Mouse (Mus musculus) stomach, postnatal 0 days (tissue): ENCODE results near the gene Dst. TPM values are rescaled to one million over a fixed set of nuclear protein-coding genes. Genes with fewer than 3 reads are reported as not detected.
A peak's percentile ranks its signal among the peaks of the same experiment; 100 is the strongest.

ENCODE experiments used
- ATAC-seq: fragments of 200-750 bp; cut with Nextera tagmentation; 2 replicates; pipeline ENCODE4 v1.8.0; 2017; ENCODE audit not compliant: low FRiP score, low TSS enrichment
- DNase-seq: peaks from one replicate; pipeline ENCODE4 v3.0.0-alpha.2; 2016; ENCODE audit warnings: low spot score
- H3K27ac ChIP-seq: fragments of 300-500 bp; sonication (generic); replicated peaks from 2 replicates; pipeline ENCODE4 v1.5.1; 2014; ENCODE audit warnings: mild to moderate bottlenecking, control low read depth
- H3K27me3 ChIP-seq: fragments of 300-500 bp; sonication (generic); 2 replicates; pipeline ENCODE4 v1.6.1; 2014; ENCODE audit warnings: low read length; ENCODE audit not compliant: control insufficient read depth, insufficient read depth
- H3K36me3 ChIP-seq: fragments of 300-500 bp; sonication (generic); 2 replicates; pipeline ENCODE4 v1.6.1; 2014; ENCODE audit warnings: low read length, mixed read lengths; ENCODE audit not compliant: control insufficient read depth, insufficient read depth
- H3K4me1 ChIP-seq: fragments of 300-500 bp; sonication (generic); replicated peaks from 2 replicates; pipeline ENCODE4 v1.6.1; 2014; ENCODE audit warnings: antibody characterized with exemption; ENCODE audit not compliant: control insufficient read depth, insufficient read depth
- H3K4me2 ChIP-seq: fragments of 300-500 bp; sonication (generic); replicated peaks from 2 replicates; pipeline ENCODE4 v1.6.1; 2014; ENCODE audit warnings: low read depth, mild to moderate bottlenecking, control low read depth, moderate library complexity
- H3K4me3 ChIP-seq: fragments of 300-500 bp; sonication (generic); 2 replicates; pipeline ENCODE4 v1.5.1; 2014; ENCODE audit warnings: low read depth, low read length, control low read depth
- H3K9ac ChIP-seq: fragments of 300-500 bp; sonication (generic); 2 replicates; pipeline ENCODE4 v1.6.1; 2014; ENCODE audit warnings: mild to moderate bottlenecking, low read length, control low read depth, mixed read lengths
- H3K9me3 ChIP-seq: fragments of 300-500 bp; sonication (generic); 2 replicates; pipeline ENCODE4 v1.6.1; 2016; ENCODE audit warnings: low read length; ENCODE audit not compliant: control insufficient read depth
- CTCF ChIP-seq: IDR thresholded peaks from 2 replicates; pipeline ENCODE4 v1.5.1; 2016; ENCODE audit warnings: antibody characterized with exemption, low read depth, mild to moderate bottlenecking, moderate library complexity
- EP300 ChIP-seq: optimal IDR thresholded peaks from 2 replicates; pipeline ENCODE3; 2016; ENCODE audit warnings: antibody characterized with exemption
- WGBS: fragments of 180-500 bp; shearing (Covaris S2); extraction: QIAGEN DNeasy Blood & Tissue Kit; methylation state at CpG from one replicate; pipeline ENCODE4 v1.1.7; 2014; 5-methylcytosine and 5-hydroxymethylcytosine counted together
- polyA plus RNA-seq: library from polyadenylated mRNA; unstranded; fragments of >200 nt; fragmentation: Nextera tagmentation; extraction: Ambion mirVana; gene quantifications from 2 replicates; pipeline ENCODE4 v1.2.1, GENCODE M21; 2015

Dst gene
- polyA plus RNA-seq, 1 experiment from 2014 or later = 16.4 TPM

DNA sequence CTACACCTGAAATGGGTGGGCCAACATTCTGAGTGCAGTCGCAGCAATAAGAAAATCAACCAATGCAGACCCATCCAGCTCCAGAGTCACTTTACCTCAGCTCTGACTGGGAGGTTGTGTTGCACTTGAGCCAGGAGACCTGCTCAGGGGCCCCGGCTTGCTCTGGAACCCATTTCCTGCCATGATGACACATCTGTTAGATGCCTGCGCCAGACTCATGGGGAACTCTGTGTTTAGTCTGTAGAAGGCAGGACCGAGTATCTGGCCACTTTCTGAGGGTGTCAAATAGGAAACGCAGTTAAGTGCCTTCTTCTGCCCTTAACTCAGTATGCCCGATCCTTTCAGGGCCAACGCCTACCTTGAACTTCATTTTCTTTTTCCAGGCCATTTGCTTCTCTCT, 162.4 kb downstream of the Dst start:
- TF ChIP-seq EP300 = no peak
- TF ChIP-seq CTCF = no peak
- Histone ChIP-seq H3K36me3 (no peaks in the 10 kb centered on the region), H3K4me1 (peaks cover 4% of the 10 kb centered on the region; the same call in 1 of the 2 replicates), H3K9ac (no peak overlapping the region), H3K9me3 (no peaks in the 10 kb centered on the region), H3K4me2 (no peak overlapping the region), H3K4me3 (no peak overlapping the region), H3K27me3 (no peaks in the 10 kb centered on the region), H3K27ac (no peak overlapping the region)
- no peak for DNase-seq
- WGBS = 68% methylated on average over 7 of the region's 7 CpGs
- ATAC-seq = no peak

DNA sequence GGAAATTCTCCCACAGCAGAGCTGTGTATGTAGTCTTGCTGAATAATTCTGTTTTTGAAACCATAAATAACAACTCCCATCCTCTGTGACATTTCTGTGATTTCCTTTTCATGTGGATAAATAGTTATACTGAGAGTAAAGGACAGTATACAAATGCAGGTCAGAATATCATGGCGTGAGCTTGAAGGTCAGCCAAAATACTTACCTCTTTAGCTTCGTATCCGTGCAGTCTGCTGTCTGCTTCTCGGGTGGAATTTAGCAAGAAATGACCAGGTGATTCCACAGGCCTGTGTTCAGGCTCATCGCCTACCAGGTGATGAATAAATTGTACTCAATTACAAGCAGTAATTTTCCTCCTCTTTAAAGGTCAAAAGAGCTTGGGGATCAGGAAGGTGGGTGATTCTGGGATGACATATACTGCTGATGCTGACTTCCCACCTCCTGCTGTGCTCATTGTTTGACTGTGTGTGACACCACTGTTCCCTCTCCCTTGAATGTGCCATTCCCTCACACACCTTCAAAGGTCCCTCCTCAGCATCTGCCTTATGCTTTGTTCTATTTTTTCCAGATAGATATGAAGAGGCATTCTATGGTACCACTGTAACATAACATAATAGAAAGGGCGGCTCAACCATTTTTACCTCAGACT, 163.1 kb downstream of the Dst start:
- ATAC-seq (no peak), DNase-seq (no peak)
- Histone ChIP-seq H3K9me3 (no peaks in the 10 kb centered on the region), H3K36me3 (no peaks in the 10 kb centered on the region), H3K9ac (no peak overlapping the region), H3K4me1 (peaks cover 4% of the 10 kb centered on the region; the same call in 1 of the 2 replicates), H3K4me2 (no peak overlapping the region), H3K27ac (no peak overlapping the region), H3K27me3 (no peaks in the 10 kb centered on the region), H3K4me3 (no peak overlapping the region)
- WGBS = 80% methylated on average over 6 of the region's 6 CpGs
- TF ChIP-seq EP300 (no peak), CTCF (no peak)

DNA sequence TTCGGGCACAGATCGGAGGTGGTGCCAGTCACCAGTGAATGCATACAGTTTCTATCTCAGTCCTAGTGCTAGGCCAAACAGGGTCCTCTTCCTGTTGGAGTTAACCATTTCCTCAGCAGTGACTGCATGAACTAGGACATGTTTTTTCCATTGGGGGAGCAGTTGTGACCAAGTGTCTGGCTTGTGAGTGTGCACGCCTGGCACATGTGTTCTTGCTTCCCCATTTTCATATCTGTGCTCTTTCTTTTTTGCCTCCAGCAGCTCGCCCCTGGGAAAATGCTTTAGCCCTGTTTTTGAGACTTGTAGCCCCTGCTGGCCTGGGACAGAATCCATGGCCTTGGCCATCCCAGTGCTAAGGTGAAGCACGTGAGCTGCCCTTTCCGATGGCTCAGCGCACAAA, 164.2 kb downstream of the Dst start:
- 83% methylated on average over 7 of the region's 7 CpGs for WGBS
- ATAC-seq (no peak), DNase-seq (no peak)
- Histone ChIP-seq H3K9me3 (no peaks in the 10 kb centered on the region), H3K27me3 (no peaks in the 10 kb centered on the region), H3K4me1 (peaks cover 4% of the 10 kb centered on the region; the same call in 1 of the 2 replicates), H3K4me3 (no peak overlapping the region), H3K27ac (no peak overlapping the region), H3K36me3 (no peaks in the 10 kb centered on the region), H3K4me2 (no peak overlapping the region), H3K9ac (no peak overlapping the region)
- no peak for TF ChIP-seq EP300
- no peak for TF ChIP-seq CTCF

DNA sequence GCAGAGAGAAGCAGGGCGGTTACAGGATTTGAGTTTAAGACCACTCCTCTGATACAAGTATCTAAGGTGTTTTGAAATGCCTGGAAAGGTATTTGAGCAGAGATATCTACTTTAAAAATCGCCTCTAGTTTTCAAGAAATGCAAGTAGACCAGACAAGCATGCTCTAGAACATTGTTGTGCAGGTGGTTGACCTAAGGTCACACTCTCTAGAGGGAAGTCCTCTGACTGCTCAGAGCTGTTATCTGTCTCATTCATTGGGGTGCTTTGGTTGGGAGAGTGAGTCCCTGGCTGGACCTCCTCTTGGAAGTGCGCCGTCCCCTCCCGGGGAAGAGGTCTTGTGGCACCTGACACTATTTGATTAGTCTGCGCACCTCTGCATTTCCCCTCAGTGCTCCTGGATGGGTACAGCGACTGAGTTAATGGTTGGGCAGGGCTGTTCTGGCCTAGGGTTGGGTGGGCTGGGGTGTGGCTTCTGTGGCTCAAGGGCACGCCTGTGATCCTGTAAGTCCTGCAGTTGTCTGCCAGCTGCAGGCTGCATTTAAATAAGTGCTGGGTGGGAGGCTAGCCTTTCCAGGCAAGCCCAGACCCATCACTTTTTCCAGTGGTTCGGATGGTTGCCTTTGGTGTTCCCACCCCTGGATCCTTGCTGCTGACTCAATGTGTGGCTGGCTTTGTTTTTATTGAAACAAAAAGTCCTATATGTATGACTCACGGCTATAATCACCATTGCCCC, 165.6 kb downstream of the Dst start:
- no peaks in the 10 kb centered on the region for H3K27me3 ChIP-seq
- H3K9ac ChIP-seq = no peak overlapping the region
- no peak for TF ChIP-seq CTCF
- TF ChIP-seq EP300 = no peak
- no peaks in the 10 kb centered on the region for H3K9me3 ChIP-seq
- no peak for DNase-seq
- no peak overlapping the region for H3K4me3 ChIP-seq
- peaks cover 4% of the 10 kb centered on the region; the same call in 1 of the 2 replicates for H3K4me1 ChIP-seq
- peak; percentile 55; the same call in 1 of the 2 replicates for ATAC-seq
- WGBS = 53% methylated on average over 10 of the region's 10 CpGs
- H3K27ac ChIP-seq = no peak overlapping the region
- no peaks in the 10 kb centered on the region for H3K36me3 ChIP-seq
- H3K4me2 ChIP-seq = no peak overlapping the region

DNA sequence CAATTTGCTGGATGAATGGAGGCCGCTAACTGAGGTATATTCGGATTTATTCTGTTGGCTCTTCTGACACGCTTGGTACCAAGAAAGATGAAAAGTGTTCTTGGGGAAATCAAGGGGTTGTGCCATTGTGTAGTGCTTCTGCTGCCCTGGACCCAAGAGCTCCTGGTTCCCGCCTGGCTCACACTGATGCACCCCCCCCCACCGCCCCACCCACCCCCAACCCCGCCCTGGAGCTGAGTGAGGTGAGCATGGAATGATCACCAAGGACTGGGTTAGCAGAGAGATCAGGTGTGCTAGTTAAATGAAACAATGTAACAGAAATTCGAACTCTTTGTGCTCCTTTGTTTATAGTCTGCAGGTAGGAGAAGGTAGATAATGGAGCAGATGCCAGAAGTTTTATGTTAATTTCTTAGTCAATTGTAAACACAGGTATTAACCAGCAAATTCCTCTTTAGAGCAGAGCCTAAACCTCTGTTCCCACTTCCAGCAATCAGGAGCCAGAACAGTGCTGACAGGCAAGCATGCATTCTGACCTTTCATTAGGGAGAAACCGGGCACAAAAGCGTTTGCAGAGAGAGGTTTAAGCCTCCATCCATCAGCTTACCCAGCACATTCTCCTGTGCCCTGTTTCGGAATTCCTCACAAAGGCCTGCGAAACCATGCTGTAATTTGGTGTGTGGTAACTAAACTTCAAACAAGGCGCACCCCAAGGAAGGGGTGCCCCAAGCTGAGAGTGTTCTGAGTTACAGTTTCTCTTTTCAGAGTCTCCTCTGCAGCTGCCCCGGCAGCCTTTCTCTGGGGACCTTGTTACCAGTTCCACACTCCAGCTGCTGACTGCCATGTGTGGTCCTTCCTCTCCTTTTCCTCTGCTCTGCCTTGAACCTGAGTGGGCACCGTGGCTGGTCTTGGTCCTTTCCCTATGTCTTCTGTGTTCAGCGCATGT, 166.5 kb downstream of the Dst start:
- 36% methylated on average over 15 of the region's 15 CpGs for WGBS
- Histone ChIP-seq H3K36me3 (no peaks in the 10 kb centered on the region), H3K9ac (no peak overlapping the region), H3K4me3 (no peak overlapping the region), H3K9me3 (no peaks in the 10 kb centered on the region), H3K4me1 (peaks cover 4% of the 10 kb centered on the region; the same call in 1 of the 2 replicates), H3K27ac (peak overlapping the region; percentile 53; the same call in 1 of the 2 replicates), H3K27me3 (no peaks in the 10 kb centered on the region), H3K4me2 (no peak overlapping the region)
- no peak for DNase-seq
- TF ChIP-seq CTCF = no peak
- TF ChIP-seq EP300 = no peak
- ATAC-seq = no peak
